Mouse (Mus musculus): Measurements from ENCODE around the gene Gnmt.
"Not testable (repeated sequence)": the region's sequence is repeated elsewhere in the genome, so short reads cannot be mapped to it uniquely, and the experiment has no call there.

Gene Gnmt

DNA sequence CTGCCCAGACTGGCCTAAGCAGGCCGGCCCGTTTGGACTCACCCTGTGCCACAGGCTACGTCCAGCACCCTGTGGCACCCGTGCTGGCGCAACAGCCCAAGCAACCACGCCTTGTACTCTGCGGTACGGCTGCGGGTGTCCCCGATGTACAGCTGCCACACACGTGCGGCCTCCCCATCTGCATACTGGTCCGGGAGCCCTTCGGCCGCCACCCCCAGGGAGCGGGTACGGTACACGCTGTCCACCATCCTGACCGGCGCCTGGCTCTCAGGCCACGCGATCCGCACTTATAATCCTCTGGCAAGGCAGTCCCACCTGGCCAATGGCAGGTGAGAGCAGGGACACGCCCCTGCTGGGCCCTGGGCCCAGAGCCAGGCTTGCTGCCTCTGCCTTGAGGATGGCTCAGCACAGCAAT is at the start of gene Gnmt:
TSS of gene Gnmt (minus strand) at position 265 of the 415 bp plus-strand sequence.
- in situ Hi-C loops (cut with MboI), result no loop called here

DNA sequence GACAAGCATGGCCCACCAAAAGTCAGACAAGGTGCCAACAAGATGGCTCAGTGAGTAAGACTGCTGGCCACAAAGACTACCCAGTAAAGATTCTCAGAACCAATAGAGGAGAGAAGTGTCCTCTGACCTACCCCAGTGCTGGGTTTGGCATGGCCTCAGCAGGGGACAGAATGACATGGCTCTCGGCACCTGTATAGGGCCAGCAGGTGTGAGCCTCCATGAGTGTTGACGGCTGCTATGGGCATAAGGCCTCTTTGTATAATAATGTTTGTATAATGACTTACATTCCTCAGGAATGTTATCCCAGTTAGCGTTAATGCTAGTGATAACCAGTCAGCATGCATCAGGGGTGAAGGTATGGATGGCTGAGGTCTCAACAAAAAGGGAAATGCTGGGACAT is 47.1 kb upstream of the Gnmt start:
- in situ Hi-C loops (cut with MboI), result no loop called here

DNA sequence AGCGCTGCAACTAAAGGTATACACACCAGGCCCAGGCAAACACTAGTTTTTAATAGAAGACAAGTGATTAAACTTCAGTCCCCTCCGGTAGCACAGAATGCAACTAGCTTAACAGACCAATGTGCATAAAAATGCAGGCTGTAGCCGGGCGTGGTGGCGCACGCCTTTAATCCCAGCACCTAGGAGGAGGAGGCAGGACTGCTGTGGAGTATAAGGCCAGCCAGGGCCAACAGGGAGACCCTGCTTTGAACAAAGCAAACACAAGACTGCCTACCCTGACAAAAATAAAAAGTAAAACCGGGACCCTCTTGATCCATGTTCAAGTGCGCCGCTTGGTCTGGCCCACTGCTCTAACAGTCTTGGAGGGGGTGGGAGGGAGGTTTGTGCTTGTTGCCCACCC is 46.1 kb upstream of the Gnmt start:
- in situ Hi-C loops (cut with MboI), result no loop called here

- in situ Hi-C loops (cut with MboI), result no loop called here
Measured at GRCm38 (mm10) chr17:46774131-46774472, 45.1 kb upstream of the Gnmt start.

DNA sequence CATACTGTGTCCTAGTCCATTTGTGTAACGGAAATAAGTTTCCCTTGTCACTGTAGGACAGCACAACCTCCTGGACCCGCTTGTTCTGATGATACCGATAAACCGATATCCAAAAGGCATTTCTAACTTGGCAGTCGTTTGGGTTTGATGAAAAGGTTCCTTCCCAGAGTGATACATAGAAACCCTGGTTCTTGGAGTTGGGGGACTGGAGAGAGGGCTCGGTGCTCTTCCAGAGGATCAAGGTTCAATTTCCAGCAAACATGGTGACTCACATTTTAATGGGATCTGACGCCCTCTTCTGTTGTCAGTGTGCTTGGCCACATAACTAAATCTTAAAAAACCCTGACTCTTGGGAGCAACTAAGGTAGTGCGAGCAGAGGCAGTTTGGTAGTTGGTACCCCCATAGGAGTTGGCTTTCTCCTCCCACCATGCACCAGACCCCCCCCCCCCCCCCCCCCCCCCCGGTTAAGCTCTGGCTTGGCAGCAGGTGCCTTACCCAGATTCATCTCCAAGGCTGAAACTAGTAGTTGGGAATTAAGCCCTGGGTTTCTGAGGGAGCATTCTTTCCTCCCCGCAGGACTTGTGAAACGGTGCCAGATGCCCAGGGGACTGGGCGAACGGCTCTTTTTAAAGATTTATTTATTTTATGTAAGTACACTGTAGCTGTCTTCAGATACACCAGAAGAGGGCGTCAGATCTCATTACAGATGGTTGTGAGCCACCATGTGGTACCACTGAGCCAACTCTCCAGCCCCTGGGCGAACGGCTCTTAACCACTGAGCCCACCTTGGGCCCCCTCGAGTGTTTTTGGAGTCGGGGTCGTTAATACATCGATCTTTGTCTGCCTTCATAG is 44.5 kb upstream of the Gnmt start:
- in situ Hi-C loops (cut with MboI), result no loop called here

- in situ Hi-C loops (cut with MboI), result no loop called here
Measured at GRCm38 (mm10) chr17:46772404-46773277, 43.7 kb upstream of the Gnmt start, which contains the start of gene 2310039H08Rik. Gene 2310039H08Rik (plus strand): TSS chr17:46772635.

- in situ Hi-C loops (cut with MboI), result no loop called here
Measured at GRCm38 (mm10) chr17:46772038-46772403, 43.1 kb upstream of the Gnmt start.

DNA sequence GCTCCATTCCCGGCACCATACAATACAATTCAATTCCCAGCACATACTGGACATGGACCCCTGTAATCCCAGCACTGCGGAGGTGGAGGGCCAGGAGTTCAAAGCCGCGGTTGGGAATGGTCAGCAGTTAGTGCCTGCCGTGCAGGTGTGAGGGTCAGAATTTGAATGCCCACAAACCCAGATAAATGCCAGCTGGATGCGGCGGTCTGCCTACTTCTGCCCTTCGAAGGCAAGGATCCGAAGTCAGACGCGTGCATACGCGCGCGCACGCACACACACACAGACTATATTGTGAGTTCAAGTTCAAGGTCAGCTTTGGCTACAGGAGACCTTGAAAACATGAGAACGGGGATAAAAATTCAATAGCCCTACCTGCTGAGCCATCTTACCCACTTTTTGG is 42.6 kb upstream of the Gnmt start:
- in situ Hi-C loops (cut with MboI), result no loop called here

DNA sequence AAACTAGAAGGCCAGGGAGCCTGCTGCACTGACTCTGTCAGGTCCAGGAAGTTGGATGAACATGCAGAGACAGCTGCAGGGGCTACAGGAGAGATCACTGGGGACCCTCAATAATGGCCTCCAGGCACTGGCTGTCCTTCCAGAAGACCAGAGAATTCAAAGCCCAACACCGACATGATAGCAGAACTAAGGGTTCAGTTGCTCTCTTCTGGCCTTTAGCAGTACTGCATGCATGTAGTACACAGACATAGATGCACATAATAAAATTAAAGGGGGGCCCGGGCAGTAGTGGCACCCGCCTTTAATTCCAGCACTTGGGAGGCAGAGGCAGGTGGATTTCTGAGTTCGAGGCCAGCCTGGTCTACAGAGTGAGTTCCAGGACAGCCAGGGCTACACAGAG is 42.1 kb upstream of the Gnmt start:
- in situ Hi-C loops (cut with MboI), result no loop called here

- in situ Hi-C loops (cut with MboI), result no loop called here
Measured at GRCm38 (mm10) chr17:46770546-46770945, 41.6 kb upstream of the Gnmt start.

- in situ Hi-C loops (cut with MboI), result no loop called here
Measured at GRCm38 (mm10) chr17:46767868-46768267, 38.9 kb upstream of the Gnmt start.

DNA sequence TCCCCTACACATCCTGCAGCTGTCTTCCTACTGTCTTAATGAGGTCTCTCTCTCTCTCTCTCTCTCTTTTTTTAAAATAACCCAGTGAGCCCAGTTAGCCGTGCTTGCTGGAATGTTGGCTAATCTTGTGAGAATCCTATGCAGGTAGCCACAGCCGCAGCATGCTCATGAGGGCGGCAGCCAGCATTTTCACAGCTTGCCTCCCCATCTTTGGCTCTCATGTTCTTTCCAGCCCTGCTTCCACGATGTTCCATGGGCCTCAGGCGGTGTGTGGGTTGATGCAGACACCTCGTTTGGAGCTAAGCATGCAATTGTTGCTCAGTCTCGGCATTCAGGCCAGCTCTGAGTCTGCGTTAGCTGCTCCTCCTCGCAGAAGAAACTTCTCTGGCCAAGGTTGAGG is 35.9 kb upstream of the Gnmt start:
- in situ Hi-C loops (cut with MboI), result not testable (repeated sequence)

GRCm38 (mm10) chr17:46763544-46763943 is 34.6 kb upstream of the Gnmt start, which contains the start of gene Ptcra:
Gene Ptcra (minus strand): TSS chr17:46763712.
- in situ Hi-C loops (cut with MboI), result no loop called here

DNA sequence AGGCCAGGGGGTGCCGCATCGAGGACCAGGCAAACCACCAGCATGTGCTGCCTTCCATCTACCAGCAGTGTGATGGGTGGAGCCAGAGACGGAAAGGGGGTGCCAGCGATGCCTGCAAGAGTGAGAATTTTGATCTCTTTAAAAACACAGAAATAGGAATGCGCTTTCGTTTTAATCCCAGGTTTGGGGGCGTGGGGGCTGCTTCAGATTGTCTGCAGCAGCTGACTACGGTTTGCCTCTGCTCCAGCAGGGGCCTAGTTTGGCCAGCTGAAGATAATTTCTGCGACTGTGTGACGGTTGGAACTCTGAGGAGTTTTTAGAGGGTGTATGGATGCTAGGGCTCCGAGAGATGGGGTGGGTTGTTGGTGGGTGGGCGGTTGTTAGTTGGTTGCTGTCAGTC is 29.8 kb upstream of the Gnmt start:
- in situ Hi-C loops (cut with MboI), result no loop called here

DNA sequence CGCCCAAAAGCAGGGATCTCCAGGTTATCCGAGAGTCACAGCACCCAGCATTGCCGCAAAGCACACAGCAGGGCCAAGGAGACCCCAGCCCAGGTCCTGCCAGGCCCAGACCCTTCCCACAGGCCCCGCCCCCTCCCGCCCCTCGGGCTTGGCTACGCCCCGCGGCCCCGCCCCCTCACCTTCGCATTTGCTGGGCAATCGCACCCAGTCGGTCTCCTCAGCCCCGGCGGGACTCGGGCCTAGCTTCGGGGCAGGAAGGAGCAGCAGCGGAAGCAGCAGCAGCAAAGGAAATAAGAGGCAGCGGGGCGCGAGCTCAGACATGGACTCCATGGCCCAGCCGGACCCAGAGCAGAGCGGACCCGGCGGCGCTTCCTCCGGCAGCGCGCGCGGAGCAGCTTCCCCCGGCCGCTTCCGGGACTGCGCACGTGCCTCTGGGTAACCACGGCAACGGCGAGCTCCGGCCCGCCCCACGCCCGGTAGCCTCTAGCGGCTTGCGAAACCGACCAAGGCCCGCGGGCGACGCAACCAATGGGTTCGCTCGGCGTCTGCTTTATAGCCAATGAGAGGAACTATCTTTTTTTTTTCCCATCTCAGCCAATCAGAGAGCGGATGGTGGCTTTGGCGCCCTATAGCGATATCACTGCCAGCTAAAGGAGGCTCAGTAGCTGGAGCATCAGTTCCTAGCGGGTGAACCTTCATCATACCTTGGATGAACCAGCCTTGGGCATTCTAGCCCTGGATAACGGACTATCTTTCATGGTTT is 23.0 kb upstream of the Gnmt start, which contains the start of gene Cnpy3:
TSS of gene Cnpy3 (minus strand) at position 421 of the 763 bp plus-strand sequence.
- in situ Hi-C loops (cut with MboI), result no loop called here

DNA sequence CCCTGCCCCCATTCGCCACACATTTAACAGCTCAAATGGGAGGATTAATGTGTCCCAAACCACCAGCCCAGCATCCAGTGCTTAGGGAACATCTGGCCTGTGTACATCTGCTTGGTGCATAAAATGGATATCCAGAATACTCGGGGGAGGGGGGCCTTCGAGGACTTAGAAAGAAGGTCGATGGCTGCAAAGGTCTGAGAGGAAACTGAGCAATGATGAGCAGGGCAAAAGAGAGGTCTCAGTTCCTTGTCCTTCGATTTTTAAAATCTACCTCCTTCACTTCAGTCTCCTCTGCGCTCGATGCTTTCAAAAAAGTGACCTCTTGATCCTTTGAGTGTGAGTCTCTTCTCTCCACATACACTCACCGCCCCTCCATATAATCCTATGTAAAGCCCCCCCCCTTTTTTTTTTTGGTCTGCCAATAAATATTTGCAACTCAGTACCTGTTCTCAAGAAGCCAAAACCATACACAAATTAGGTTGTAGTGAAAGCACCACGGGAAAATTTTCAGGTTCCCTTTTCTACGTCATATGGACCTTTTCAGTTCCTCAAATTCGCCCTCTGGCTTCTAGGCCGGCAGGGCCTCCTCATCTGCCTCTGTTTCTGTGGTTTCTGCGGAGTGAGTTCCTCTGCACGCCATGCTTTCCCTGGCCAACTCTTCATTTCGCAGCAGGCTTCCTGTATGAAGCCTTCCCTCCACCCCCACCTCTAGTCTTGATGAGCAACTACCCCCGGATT is 22.3 kb upstream of the Gnmt start:
- in situ Hi-C loops (cut with MboI), result no loop called here

DNA sequence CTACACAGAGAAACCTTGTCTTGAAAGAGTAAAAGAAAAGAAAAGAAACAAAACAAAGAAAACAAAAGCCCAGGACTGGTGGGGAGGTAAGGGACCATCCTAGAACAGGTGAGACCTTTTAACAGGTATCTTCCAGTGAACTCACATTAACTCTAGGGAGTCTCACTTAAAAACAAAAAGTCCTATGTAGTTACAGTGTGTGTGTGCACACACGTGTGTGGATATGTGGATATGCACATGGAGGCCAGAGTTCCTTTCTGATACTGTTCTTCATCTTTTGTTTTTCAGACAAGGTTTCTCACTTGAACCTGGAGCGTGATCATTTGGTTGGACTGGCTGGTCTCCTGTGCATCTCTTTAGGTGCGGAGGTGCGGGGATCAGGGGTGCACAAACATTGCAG is 21.6 kb upstream of the Gnmt start:
- in situ Hi-C loops (cut with MboI), result no loop called here

- in situ Hi-C loops (cut with MboI), result no loop called here
Measured at GRCm38 (mm10) chr17:46749282-46749681, 20.3 kb upstream of the Gnmt start.

DNA sequence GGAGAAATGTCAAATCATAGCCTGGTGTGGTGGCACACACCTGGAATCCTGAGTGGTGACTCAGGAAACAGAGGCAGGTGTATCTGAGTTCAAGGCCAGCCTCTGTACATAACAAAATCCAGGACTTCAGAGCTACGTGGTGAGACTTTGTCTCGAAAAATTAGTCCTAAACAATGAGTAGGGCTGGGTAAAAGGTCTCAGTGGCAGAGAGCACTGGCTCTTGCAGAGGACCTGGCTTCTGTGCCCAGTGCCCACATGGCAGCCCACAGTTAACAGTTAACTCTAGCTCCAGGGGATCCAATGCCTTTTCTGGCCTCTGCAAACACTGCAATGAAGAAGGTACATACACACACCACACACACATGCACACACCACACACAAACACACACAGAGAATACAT is 18.8 kb upstream of the Gnmt start:
- in situ Hi-C loops (cut with MboI), result no loop called here

DNA sequence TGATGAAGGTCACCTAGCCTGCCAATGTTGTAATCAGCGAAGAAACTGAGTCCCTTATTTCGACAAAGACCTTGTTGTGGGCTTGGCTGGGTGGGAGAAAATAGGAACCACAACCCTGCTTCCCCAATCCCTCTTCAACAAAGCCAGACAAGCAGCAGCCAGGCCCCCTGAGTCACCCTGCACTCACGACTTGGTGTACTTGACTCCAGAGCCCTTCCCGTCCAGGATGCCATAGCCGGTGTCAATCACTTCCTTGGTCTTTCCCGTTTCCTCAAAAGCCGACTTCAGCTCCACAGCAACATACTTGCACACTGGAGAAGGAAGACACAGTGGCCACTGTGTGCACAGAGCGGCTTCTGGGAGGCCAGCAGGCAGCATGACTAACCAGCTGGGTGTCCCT is 18.3 kb upstream of the Gnmt start:
- in situ Hi-C loops (cut with MboI), result no loop called here

DNA sequence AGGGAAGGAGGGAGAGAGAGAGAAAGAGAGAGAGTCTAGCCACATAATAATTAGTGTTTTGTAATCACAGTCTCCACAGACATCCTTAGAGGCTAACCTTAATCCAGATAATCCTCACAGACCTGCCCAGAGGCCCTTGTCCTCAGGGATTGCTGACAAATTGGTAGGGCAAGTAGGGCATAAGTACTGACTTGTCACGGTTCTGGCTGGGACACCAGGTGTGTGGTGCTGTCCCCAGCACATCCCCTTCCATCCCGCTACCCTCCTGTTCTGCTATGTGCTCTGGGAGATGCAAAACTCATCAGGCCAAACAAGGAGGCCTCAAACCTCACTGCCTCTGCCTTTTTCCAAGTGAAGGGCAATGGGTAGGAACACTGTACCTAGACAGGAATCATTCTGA is 16.5 kb upstream of the Gnmt start:
- in situ Hi-C loops (cut with MboI), result no loop called here
